Mouse (Mus musculus): Measurements from ENCODE around the gene Slc5a10. TPM values are rescaled to one million over a fixed set of nuclear protein-coding genes. Genes with fewer than 3 reads are reported as not detected.

The Slc5a10 gene
- total RNA-seq, 2 experiments from 2014 or later = not detected

DNA sequence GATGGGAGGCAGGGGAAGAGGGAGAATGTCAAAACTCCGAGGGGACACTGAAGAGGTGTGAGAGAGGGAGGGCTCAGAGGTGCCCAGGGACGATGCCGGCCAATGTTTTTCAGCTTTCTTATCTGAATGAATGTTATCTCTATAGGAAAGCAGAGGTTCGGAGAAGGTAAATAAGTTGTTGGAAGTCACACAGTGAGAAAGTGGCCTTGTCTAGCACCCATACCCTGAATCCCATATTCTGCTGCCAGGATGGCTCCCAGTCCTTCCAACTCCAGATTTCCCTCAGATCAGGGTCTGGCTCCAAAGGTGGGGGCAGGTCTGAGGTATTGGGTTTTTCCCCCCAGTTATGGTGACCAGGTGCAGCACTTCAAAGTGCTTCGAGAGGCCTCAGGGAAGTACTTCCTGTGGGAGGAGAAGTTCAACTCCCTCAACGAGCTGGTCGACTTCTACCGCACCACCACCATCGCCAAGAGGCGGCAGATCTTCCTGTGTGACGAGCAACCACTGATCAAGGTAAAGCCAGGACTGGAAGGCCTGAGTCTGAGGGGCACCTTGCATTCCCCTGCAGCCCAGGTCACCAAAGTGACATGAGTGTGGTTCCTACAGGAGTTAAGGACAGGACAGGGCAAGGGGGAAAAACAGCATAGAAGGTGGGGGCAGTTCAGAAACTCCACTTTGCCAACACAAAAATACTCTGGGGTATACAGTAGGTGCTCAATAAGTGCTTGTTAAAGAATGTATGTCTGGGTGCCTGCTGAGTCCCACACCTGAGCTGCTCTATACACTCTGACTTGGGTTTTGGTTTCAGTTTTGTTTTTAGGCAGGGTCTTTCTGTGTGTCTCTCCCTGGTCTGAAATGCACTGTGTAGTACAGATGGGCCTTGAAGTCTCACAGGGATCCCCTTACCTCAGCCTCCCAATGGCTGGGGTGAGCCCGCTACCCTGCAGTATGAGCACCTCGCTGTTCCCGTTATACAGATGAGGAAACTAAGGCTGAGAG, 50.8 kb downstream of the Slc5a10 start:
- no peak for DNase-seq

DNA sequence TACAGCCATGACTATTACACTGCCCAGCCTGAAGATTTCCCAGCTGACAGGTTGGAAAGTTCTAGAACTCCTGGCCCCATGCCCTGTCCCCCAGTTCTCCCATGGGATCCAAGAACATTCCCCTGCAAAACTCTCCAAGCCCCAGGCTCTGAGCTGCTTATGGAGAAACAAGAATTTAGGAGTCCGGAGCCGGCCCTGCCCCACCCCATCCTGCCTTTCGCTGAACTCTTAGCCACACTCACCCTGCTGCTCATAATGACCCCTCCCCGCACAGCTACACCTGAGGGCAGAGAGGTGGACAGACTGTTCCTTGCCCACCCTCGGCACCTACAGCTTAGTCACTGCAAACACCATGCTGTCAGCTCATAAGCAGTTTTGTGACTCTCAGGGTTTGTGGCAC, 52.8 kb downstream of the Slc5a10 start:
- DNase-seq = no peak

DNA sequence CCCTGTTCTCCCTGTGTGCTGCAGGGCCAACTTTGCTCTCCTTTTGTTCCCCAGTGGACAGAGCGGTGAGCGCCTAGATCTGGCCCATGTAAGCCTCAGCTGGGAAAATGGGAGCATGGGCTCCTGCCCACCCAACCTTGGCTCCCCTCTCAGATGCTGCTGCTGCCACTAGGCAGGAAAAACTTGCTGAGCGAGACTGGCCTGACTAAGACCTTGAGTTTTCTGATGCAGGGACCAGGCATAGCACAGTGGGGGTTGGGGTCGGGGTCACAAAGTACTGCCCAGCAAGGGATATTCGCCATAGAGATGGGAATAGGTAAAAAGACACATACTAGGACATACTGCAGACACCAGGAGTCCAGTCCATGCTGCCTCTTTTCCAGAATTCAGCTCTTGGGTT, 53.4 kb downstream of the Slc5a10 start:
- DNase-seq = no peak

DNA sequence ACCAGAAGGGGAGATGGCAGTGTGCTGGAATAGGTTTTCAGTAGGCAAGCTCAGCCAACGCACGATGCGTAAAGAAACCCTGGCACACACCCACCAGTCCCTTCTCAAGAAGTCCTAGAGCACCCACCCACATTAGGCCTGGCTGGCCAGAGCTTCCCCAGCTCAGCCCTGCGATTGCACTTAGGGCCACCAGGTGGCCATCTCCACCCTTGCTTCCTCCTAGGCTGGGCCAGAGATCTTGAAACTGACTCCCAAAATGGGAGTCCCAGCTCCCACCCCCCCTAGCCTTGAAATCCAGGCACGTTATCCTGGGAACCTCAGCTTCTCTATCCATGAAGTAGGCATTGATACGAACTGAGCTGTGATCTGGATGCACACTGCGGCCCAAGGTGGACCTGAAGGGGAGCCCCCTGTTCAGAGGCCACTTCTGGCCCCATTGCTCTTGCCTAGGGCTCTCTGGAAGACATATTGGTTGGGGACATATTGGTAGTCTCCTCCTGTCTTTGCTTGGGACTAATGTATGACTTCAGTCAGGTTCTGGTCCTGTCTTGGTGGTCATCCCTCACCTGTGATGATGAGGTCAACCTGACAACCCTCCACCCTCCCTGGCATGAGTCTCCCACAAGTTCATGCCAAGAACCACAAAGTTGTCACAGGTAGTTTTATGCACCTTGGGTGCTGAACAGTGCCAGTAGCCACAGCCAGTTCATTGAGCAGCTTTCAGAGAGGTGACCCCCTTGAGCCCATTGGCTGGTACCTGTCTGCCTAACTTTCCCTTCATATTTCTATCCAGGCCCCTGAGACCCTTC, 54.4 kb downstream of the Slc5a10 start:
- peak; percentile 42 to 62 for DNase-seq

DNA sequence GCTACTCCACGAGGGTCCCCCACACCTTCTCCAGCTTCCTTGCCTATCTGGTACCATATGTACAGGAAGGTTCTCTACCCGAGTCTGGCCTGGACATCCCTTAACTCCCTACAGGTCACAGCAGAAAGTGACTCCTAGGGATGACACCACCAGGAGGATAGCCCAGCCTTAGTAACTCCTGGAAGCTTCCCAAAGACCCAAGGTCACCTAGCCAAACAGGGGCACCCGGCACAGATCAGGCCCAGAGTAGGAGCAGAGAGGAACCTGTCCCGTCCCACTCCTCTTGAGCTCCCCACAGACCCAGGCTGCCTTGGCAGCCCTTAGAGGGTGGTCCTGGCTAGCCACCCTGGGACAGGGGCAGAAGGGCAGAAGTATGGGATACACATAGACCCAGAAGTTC, 55.2 kb downstream of the Slc5a10 start:
- no peak for DNase-seq

DNA sequence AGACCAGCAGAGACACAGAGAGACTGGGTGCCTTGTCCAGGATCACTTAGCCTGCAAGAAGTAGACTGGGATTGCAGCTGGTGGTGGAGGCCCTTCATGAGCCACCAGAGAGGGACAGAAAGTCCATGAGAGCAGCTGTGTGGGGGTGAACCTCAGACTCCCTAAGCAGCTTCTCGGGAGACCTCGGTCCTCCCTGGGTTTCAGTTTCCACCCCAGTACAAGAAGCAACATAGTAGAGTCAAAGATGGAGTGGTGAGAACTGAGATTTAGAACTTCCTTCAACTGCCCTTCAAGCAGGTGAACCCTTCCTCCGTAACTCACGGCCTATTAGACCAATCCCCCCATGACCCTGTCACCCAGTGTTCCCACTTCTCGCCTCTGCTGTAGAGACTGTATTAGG, 58.4 kb downstream of the Slc5a10 start:
- DNase-seq = no peak

DNA sequence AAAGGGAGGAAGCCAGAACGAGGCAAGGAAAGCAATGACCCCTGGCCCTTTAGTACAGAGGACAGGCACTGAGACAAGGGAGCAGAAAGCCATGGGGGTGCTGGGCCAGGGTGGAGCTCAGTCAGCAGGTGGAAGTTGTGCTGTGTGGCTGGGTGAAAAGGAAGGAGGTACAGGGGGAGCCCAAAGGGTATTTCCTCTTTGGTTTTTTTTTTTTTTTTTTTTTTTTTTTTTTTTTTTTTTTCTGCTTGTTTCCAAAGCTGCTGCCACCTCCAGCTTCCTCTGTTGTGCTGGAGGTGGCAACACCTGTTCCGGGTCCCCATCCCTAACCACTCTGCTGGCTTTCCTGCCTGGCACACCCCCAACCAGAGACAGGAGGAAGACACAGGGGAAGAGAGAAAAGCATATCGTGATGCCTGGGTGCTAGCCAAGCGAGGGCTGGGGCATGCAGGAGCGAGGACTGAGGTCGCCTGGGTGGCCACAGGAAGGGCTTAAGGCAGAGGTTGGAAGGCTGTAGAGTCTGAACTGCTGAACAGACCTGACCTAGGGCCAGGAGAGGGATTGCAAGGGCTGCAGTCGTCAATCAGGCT, 59.7 kb downstream of the Slc5a10 start:
- DNase-seq = no peak

DNA sequence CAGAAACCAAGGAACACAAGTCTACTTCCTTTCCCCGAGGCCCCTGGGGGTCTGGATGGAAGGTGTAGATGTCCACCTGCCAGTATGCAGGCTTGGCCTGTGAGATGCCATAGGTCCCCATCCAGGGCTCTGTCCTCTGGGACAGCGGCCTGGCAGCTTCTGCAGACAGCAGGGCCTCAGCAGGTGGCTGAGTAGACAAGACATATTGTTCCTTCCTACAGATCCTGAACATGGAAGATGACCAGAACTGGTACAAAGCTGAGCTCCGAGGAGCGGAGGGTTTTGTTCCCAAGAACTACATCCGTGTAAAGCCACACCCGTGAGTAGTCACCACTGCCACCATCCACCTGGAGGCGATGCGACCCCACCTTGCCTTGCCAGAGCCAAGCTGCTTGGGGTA, 60.6 kb downstream of the Slc5a10 start:
- no peak for DNase-seq

DNA sequence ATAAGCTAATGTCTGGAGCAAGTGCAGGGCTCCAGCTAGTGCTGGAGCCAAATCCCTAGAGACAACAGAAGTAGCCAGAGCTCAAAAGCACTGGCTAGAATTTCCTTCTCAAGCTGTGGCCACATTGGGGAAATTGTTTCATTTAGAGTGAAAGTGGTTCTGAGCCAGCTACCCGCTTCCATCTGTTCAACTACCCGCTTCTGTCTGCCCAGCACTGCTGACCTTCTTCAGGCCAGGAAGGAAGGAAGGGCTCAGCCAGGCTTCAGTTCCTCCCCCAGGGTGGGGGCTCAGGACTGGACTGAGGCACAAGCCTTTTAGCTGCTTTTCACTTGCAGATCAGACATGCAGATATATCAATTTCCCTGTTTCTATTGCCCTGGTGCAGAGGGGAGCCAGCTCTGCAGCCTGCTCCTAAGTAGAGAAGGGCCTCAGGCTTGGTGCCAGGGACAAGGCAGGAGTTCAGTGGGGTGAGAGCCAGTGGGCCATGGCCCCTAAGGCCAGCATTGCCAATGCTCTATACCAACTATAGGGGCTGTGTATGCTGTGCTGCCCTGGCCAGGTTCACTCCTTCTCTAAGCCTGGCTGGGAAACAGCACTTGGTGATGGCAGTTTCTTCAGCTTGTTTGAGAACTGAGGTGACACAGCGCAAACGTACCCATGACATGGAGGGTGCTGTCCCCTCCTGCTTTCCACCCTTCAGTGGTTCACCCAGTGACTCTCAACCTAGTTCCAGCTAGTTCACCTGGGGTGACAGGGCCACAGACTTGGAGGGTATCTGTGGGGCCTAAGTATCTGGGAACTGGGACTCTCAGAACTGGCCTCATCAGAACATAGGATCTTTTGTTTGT, 61.4 kb downstream of the Slc5a10 start:
- peak; percentile 41 to 67 for DNase-seq

DNA sequence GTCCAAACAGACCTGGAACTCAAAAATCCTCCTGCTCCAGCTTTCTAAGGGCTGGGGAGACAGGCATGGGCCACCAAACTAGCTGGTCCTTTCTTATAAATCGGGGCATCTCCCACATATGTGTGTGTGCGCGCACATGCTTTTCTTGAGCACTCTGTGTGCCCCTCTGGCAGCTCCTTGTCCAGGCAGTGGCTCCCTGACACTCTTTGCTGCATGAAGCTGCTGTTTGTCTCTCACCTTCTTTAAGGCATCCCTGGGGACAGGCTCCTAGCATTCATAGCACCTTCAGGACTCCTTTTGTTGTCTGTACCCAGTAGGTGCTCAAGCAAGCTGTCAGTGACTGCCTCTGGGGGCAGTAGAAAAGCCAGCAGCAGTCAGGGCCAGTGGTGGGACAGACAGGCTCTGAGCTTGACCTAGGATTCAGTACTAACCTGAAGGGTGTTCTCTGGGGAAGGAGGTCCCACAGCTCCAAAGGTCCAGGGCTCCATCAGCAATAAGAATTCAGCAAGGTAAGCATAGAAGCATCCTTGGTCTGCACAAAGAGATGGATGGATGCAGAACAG, 62.2 kb downstream of the Slc5a10 start:
- DNase-seq = no peak

DNA sequence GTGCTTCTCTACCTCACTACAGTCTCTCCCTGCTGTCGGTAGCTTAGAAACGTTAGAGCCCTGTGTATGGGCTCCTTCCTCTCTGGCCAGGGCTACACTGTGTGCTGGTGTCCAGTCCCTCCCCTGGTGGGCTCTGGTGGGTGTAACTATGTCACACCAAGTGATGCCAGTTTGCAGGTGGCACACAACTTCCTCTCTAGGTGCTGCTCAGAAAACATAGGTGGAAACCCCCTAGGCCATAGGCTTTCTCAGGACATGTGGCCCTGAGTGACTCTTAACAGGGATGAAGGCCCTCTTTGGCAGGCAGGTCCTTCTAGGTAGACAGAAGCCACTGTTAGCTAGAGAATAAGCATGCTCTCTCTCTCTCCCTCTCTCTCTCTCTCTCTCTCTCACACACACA, 63.2 kb downstream of the Slc5a10 start:
- DNase-seq = no peak

DNA sequence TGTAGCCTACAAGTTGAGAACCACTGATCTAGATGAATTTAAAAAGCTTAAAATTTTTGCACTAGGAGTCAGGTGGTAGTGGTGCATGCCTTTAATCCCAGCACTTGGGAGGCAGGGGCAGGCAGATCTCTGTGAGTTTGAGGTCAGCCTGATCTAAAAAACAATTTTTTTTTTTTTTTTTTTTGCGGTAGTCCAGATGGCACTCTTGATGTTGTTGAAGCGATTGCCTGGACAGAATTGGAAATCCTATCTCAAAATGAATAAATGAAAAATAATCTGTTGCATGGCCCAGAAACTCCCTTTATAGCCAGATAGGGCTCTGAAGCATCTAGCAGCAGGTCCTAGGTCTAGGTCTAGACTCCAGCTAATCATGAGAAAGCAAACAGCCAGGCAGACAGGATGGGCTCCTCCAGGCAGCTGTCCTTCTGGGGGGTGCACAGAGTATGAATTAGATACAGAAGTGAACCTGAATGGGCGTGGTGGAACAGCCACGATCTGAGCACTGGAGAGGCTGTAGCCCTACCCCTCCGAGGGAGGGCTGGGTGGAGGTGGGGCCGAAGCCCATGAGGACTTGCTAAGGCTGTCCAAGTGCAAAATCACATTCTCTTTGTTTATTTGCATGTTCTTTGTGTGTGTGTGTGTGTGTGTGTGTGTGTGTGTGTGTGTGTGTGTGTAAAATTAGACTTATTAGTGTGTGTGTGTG, 64.3 kb downstream of the Slc5a10 start:
- no peak for DNase-seq

DNA sequence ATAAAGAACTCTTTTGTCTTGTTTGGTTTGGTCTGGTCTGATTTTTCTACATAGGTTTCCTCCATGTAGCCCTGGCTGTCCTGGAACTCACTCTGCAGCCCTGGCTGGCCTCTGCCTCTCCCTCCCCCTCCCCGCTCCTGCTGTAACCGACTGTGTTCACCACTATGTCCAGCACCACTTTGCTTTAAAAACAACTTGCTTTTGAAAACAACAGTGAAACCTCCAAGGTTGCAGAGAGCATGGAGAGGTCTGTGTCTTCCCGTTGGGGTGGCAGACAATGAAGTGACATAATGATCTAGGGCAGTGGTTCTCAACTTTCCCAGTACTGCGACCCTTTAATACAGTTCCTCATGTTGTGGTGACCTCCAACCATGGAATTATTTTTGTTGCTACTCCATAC, 65.0 kb downstream of the Slc5a10 start:
- no peak for DNase-seq

DNA sequence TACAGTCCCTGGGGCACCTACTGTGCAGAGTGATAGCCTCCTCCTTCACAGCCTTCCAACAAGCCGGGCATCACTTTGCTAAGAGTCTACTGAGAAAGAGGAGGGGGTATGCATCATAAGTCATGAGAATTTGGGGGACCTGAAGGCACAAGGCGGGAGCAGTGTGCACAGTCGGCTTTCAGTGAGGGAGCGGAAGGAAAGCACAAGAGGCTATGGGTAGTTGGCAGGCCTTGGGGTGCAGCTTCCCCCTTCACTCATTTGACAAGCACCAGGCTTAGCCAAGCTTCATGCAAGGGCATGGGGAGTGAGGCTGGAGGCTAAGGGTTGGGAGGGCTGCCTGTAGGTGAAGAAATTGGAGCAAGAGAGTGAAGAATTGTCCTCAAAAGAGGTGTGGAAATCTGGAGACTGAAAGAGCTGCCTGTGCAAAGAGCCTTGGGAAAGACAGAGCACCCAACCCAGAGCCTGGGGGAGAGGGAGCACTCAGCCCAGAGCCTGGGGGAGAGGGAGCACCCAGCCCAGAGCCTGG, 65.8 kb downstream of the Slc5a10 start:
- DNase-seq = no peak

DNA sequence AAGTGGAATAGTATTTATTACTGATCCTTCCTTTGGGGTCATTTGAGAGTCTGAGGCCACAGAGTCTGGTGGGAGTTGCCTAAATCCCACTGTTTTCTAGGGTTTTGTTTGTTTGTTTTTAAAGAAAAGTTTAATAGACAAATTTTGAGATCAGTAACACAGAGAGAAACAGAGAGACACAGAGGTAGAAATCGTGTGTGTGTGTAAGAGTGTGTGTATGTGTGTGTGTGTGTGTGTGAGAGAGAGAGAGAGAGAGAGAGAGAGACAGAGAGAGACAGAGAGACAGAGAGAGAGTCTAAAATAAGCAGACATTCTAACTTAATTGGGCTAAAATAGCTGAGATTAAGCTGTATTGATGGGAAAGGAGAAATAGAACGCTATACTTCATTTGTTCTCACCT, 67.1 kb downstream of the Slc5a10 start:
- no peak for DNase-seq

DNA sequence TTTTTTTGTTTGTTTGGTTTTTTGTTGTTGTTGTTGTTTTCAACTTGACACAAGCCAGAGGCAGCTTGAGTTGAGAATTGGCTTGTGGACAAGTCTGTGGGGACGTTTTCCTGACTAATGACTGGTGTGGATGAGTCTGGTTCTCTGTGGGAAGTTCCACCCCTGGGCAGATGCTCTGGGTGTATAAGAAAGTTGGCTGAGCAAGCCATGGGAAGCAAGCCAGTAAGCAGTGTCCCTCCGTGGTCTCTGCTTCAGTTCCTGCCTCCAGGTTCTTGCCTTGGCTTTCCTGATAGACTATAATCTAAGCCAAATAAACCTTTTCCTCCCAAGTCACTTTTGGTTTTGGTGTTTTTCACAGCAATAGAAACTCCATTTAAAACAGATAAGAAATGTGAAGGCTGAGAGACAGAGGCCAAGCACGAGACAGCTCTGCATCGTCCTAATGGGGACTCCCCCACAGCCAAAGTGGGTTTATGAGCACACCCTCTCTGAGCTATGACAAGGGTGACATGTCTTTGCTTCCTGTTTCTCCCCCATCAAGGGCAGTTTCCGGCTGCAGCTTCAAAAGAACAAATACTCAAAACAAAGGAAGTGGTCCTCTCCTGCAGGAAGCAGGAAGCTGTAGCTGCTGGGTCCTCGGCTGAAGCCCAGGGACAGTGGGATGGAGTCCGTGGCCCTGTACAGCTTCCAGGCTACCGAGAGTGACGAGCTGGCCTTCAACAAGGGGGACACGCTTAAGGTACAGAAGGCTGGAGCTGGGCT, 67.8 kb downstream of the Slc5a10 start, which contains the start of gene Grap:
TSS of gene Grap (plus strand) at position 580 of the 762 bp plus-strand sequence.
- peak; percentile 54 to 80 for DNase-seq

DNA sequence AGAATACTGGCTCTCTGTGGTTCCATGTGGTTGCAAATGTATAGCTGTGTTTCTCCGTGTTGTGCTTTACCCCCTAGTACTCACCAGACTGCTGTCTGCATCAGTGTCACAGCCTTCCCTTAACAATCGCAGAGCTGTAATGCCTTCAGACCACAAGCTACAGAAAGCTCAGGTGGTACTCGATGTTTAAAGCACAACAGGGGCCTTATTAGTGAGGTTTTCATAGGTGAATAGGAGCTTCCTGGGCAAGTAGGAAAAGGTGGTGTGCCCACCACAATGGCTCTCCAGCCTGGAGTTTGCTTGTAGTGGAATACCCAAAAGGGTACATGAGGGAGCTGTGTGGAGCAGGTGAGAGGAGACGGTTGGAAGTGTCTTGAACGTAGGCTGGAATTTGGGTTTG, 68.4 kb downstream of the Slc5a10 start:
- DNase-seq = no peak

DNA sequence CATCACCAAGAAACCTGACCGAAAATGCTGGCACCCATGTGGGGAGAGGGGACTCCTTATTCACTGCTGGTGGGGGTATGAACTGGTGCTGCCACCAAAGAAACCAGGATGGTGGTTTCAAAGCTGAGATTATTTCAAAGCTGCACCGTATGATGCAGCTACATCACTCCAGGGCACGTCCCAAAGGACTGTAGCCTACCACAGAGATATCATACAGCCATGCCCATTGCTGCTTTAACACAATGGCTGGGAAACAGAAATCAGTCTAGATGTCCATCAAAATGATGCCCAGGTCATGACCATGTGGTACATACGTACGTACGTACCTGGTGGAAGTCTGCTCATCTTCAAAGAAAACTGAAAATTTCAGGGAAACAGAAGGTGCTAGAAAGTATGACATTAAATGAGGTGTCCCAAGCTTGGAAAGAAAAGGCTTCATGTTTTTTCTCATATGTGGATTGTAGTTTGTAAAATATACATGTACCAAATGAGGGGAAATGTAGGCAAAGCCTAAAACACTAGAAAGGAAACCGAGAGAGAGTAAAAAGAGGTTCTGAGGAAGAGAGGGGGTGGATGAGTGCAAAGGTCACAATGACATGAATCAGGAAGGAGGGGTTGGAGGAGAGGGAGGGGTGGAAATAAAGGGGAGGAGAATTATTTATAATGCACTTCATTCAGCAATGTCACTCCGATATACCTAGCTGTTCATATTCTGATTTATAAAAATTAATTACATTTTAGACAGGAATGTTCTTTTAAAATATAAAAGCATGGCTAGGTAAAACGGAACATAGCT, 70.0 kb downstream of the Slc5a10 start:
- DNase-seq = no peak

DNA sequence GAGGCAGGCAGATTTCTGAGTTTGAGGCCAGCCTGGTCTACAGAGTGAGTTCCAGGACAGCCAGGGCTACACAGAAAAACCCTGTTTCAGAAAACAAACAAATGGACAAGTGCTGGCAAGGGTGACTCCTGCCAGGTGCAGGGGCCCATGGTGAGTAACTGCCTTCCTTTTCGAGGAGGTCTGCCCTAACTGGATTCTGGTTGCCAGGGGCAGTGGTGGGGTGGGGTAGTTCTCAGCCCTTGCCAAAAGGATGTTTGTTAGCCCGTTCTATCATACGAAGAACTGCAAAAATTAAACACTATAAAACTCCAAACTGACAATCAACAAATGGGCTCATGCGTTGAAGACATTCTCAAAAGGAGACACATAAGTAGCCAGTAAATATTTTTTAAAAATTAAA, 71.0 kb downstream of the Slc5a10 start:
- DNase-seq = no peak

Measured in heart, adult 18-20 months (tissue).